Mouse (Mus musculus) lung, adult 2 months (tissue): ENCODE results near the gene Suz12.

Experiments used
- CTCF ChIP-seq: fragments of 200-500 bp; IDR thresholded peaks from 2 replicates; pipeline ENCODE4 v1.5.1; 2011; ENCODE audit warnings: mild to moderate bottlenecking, low read length, control low read depth; ENCODE audit not compliant: insufficient read depth
- POLR2A ChIP-seq: fragments of 200-500 bp; IDR thresholded peaks from 2 replicates; pipeline ENCODE4 v1.6.1; 2011; ENCODE audit warnings: low read depth, mild to moderate bottlenecking, control low read depth, low read length, borderline replicate concordance; ENCODE audit errors: extremely low read depth

GRCm38 (mm10) chr11:79943136-79943535 lies 49.8 kb upstream of the Suz12 start:
- TF ChIP-seq CTCF (no peak), POLR2A (no peak)
